Mouse (Mus musculus) hematopoietic stem cell, adult 5-6 weeks (primary cell): ENCODE measurements around the gene Vcam1. TPM values are rescaled to one million over a fixed set of nuclear protein-coding genes. Genes with fewer than 3 reads are reported as not detected.

ENCODE experiments used
- ATAC-seq, 2 experiments: fragments of 125-278 bp in 1 of 2; replicated peaks in 1 of 2; 2 replicates each; pipeline ENCODE4 v1.8.0; 2016 to 2017; ENCODE audit warnings: inconsistent platforms in 2 of 2, mild to moderate bottlenecking in 2 of 2, moderate number of reproducible peaks in 2 of 2, low read depth in 1 of 2, moderate TSS enrichment in 1 of 2; ENCODE audit not compliant: low FRiP score in 2 of 2, poor library complexity in 2 of 2, severe bottlenecking in 2 of 2, insufficient read depth in 1 of 2, low TSS enrichment in 1 of 2
- total RNA-seq: library from RNA; stranded (forward); fragments of 172-1452, 232-1000 nt; gene quantifications from 2 replicates; pipeline ENCODE4 v1.2.3, GENCODE M21; 2017

Vcam1 gene
- total RNA-seq, 1 experiment from 2014 or later: 5.4 TPM

DNA sequence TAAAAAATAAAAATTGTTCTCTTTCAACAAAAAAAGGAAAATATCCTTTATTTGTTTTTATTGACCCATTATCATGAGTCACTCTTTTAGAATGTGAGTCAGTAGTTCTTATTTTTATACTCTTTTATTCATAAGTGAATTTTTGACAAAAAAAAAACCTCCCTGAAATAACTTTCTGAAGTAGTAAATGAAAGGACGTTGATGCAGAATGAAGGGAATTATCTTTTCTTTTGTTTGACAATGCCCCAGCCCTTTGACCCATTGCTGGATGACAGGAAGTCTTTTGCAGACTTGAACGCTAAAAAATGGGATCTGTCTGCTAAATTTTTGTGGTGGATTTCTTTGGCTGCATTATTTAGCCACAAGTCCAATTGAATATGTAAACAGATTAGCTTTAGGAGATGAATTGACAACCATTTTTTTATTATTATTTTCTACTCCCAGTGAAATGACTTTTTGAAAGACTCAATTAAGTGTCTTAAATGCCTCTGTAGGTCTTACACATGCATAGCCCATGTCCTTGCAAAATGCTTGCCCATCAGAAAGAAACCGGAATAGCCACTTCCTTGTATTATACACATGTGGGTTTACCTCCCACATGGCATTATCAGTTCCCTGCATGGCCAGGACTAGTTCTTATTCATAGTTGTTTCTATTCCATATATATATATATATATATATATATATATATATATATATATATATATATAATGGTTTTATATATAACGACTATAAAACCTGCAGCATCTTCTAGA lies 530 bp upstream of the Vcam1 start:
- ATAC-seq: no peak; a peak in 1 of 4 replicates

DNA sequence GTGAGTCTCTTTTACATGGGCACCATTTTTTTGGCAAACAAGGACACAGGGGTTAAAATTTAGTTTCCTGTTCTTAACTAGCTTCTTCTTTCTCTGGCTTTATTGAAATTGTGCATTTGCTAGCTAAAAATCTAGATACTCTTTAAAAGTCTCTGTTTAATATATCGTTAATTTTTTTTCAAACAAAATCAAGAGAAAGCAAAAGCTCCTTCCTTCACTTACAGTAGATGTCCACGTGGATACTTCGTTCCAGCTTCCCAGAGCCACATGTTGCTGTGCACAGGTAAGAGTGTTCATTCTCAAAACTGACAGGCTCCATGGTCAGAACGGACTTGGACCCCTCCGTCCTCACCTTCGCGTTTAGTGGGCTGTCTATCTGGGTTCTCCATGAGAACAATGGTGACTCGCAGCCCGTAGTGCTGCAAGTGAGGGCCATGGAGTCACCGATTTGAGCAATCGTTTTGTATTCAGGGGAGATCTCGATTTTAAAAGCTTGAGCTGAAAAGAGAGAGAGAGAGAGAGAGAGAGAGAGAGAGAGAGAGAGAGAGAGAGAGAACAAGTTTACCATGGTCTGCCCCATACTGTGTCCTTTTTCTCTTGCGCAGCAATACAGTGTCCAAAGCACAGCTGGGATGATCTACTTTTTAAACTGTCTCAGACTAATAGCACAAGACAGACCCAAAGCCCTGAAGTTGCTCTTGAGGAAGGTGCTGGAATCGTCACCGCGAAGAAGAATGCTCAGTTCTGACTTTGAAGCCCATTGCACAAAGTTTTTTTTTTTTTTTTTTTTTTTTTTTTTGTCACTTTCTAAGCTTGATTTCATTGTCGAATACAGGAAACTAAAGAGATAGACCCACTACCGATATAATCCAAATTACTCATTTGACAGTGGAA lies 930 bp downstream of the Vcam1 start:
- no peak for ATAC-seq

DNA sequence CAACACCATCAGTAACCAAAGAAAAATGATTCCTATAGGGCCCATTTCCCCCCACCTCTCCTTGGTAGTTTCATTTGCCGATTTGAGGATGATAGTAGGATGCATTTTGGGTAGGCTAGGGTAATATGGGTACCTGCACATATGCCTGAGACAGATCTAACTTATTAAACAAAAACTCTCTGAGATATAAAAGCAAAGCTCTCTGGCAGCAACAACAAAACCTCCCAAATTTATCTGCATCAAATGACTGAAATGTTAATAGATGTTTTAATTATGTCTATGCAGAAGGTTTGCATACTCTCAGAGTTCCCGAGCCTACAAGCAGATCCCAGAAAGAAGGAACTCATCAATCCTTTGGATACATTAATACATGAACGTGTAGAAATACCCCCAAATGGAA lies 1.7 kb downstream of the Vcam1 start:
- no peak for ATAC-seq

DNA sequence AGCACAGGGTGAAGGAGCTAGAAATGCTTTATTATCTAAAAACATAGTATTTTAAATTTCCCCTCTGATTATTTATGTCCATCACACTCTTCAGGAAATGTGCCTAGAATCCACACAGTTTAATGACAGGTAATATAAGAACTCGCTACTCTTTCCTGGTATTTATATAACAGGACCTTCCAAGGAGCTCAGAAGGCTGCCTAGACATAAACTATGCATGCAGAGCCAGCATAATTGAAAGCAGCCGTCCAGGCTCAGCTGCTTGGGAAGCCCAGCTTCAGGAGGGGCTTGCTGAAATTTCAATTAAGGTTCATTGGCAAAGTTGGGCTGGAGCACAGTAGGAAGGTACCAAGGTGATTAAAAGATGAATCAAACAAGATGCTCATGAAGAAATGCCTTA lies 2.2 kb downstream of the Vcam1 start:
- no peak for ATAC-seq

DNA sequence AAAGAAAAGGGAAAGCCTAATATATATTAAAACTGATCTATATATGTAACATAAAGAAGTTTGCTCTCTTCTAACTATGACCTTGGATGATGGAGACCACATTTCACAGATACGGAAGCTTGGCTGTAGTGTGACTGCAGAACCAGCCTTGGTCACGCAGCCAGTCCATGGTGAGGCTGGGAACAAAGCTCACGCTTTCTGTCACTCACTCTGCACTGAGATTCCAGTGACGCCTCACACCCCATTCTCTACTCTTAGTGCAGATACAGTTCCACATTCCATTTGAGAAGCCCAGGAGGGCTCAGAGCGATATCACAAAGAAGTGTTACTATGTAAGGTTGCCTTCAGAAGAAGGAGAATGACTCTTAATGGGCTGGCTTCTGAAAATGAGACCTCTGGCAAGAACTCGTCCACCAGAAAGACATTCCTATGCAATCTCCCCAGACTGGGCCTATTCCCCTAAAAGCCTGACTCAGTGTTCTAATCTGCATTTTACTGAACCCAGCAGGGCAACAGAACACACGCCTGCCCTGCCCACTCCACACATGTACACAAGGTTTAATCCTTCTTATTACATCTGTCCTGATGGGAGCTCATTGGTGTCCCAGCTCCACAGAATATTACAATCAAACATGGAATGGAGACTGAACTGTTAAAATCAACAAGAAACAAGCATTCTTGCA lies 2.8 kb downstream of the Vcam1 start:
- ATAC-seq: no peak

DNA sequence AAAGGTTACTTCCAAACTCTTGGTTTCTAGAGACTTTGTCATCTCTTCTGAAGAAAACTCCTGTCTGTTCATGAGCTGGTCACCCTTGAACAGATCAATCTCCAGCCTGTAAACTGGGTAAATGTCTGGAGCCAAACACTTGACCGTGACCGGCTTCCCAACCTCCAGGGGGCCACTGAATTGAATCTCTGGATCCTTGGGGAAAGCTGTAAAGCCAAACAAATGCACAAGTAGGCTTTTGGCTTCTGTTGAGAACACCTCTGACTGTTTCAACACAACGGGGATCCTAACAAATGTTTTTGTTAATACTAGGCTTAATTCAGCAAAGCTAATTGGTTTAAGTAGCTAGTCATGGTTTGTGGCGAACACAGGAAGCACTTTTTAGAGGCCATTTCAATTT lies 3.4 kb downstream of the Vcam1 start:
- no peak for ATAC-seq

DNA sequence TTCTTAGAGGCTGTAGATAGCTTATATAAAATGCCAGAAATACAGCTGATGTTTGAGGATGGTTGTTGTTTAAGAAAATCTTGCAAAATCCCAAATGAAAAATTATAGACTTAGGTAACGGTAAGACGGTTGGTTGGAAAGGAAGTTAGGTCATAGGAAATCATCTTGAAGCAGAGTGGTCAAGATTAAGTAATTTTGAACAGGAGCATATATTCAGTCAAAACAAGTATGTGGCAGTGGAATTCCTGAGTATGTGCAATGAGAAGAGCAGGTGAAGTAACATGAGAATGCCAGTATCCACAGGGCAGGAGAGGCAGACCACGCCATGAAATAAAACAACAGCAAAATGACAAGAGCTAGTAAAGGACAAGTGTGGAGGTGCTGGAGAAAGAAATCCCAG lies 5.7 kb downstream of the Vcam1 start:
- peak in 1 of 2 experiments; percentile 27; a peak in 1 of 4 replicates for ATAC-seq

DNA sequence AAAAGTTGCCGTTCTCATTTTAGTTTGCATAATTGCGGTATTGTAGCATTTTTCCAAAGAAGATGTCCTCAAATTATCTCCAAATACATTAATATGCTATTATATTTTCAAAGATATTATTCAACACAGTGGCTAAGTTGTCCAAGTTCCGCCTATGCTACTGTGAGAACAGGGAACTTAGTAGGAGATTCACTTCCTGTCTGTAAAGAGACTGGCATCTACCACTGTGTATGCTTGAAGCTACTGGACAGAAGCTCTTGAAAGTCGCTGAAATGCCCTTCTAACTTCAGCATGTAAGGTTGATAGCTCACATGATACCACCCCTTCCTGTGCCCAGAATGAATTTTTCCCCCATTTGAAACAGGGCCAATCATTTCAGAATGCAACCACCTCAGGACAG lies 6.8 kb downstream of the Vcam1 start:
- no peak; a peak in 1 of 4 replicates for ATAC-seq

DNA sequence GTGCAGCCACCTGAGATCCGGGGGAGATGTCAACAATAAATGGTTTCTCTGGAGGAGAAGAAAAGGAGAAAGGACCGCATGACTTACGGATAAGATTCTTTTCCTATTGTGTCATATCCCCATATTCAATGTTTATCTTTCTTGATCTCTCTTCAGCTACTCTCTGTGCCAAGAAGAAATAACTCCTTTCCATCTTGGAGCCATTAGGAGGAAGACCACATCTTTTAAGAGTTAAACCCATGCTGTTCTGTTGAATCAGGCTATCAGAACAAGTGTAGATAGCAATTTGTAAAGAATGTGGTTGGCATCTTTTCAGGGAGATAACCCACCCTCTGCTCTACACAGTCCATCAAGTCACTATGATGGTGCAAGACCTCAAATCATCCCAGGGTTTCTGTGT lies 8.5 kb downstream of the Vcam1 start:
- no peak for ATAC-seq

DNA sequence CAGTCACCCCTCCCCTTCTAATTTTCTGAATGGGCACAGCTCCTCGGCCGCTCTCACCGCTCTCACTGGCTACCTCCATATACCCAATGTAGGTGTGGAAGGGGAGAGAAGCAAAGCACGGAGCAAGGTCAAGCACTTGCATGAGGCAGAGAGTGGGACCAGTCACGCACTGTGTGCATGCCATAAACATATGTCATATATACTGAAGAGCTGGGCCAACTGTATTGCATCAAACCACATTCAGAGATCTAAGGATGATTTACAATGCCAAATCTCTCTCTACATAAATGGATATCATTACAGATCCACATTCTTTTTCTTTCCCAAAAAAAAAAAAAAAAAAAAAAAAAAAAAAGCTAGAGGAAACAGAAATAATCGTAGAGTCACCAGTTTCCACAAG lies 9.1 kb downstream of the Vcam1 start:
- no peak for ATAC-seq

DNA sequence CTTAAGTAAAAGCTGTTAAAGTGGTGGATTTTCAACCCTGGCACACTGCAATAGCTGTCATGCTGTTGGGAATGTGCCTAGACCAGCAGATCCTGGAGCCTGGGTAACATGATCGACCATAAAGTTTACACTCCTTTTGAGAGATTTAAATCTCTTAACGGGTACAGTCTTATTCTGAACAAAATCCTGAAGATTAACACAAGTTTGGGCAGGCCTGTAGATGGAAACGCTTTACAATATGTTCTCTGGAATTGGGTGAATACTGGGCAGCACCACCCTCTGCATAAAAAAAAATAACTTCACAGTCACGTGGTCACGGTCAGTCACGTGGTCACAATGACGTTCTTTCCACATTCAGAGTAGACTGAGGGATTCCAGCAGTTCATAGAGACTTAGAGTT lies 10.3 kb downstream of the Vcam1 start:
- no peak for ATAC-seq

DNA sequence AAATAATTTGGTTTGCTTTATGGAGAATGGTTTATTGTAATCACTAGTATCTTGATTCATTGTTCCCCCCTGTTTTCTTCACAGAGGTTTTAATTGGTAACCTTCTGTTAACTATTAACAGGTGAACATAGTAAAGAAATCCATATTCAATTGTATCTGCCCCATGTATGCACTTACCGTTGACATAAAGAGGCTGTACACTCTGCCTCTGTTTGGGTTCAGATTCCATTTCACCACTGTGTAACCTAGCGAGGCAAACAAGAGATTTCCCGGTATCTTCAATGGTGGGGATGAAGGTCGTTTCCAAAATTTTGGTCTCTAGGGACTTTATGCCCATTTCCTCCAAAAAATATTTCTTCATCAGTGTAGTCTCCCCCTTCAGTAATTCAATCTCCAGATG lies 12.4 kb downstream of the Vcam1 start:
- no peak for ATAC-seq

DNA sequence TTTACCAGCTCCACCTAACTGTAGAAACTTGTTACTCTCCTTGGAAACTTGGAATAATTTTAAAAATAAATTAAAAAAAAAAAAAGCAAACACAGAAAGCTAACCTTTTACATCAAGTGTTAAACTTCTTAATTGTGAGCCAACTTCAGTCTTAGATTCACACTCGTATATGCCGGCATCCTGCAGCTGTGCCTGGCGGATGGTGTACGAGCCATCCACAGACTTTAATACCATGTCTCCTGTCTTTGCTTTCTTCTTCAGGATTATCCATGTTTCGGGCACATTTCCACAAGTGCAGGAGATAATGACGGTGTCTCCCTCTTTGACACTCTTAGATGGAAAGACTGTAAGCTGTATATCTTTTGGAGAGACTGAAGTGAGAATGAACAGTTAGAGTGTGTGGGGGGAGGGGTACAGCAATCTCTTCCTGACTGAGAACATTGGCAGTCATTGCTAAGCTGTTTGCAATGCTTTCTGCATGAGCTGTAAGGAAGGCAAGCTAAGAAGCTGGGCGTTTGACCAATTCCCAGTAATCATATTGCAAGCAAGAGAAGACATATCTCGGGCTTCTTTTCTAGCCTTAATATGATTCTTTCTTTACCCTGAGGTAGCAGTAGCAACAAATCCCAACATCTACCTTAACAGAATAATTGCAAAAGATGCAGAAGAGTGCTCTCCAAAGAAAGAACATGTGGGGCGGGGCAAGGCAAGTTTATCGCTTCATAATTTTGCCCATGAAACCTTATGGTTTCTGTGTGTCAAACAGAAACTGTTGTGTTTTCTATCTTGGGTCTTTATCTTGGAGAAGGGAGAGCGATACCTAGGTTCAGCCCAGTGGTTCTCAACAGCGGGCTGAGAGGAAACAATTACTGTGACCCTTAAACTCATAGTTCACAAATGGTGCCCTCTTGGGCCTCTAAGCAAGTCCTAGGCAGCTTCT lies 15.0 kb downstream of the Vcam1 start:
- ATAC-seq: no peak

DNA sequence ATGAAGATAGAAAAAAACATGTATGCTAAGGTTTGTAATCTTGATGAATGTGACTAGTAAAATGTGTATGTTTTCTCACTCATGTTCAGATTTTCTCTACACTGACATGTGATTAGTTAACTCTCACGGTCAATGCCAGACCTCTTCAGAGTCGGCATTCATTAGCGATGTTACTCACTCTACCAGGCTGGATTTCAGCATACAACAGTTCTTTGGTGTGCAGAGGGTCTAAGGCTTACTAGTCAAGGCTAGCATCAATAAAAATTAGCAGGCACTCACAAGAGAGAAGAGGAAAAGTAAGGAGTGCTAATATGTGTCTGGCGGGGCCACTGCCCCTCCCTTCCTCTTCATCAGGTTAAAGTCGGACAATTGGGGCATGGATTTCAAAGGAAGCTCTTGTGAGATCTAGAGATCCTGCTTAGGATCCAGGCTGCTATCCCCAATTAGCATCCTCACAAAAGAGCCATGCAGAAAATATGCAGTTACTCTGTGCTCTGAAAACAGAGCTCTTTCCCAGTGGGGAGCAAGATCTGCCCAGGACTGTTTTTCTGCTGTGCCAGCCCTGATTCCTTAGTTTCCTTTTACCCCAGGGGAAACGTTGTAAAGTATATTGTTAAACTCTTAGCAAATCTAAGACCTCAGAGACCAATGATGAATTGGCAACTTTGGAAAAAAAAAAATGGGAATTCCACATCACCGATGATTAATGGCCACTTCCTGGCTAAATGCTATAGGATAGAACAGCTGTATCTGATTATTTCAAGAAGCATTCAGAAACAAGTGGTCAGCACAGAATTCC lies 15.8 kb downstream of the Vcam1 start:
- no peak for ATAC-seq

DNA sequence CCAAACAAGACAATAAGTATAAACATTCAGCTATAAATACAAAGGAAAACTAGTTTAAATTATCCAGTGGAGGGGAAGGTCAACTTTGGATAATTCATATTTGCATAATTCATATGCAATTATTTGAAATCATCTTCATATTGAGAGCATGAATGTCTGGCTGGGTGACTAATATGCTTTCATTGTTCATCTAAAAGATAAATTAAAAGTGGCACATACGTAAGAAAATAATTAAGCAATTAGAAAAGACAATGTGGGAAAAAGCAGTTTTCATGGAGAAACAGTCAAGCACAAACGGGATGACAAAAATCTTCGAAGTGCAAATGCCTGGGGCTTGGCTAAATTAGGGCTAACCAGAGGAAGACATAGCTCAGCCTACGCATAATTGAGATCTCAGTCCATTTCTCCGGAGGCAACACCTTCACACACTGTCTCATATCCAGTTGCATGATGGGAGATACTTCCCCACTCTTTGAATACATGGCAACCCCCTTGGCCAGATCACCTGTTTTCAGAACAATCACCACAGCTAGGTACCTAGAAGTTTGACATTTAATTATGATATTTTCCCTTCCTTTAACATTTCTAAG lies 16.6 kb downstream of the Vcam1 start:
- no peak for ATAC-seq

DNA sequence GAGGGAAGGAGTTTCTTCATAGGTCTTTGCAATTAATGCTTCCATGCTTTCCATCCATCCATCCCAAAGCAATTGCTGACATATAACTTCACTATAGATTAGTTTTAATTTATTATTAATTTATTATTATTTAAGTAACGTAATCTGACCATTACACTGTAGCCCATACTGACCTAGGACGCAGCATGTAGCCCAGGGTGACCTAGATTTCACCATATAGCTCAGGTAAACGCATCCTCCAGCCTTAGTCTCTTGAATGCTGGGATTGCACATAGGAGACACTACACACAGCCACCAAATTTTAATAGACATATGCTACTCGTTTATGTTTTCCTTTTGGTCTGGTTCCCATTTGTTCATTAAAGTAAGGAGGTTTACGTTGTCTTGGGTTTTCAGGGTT lies 23.8 kb downstream of the Vcam1 start:
- no peak for ATAC-seq
